Mouse (Mus musculus) right cerebral cortex, postnatal 14 days (tissue): ENCODE measurements at regions not wholly inside any gene's neighbourhood (a gene's known extent, or its start where the extent isn't known, plus 50 kb on each side); places are given as distances from the start of the nearest gene placed in this dataset.

ENCODE experiments used
- DNase-seq: peaks from one replicate; pipeline ENCODE4 v3.0.0; 2022

GRCm38 (mm10) chr7:74687303-74688115, 132.9 kb upstream of the Slco3a1 start:
- DNase-seq = no peak

GRCm38 (mm10) chr7:74683979-74684378, 129.4 kb upstream of the Slco3a1 start:
- no peak for DNase-seq

GRCm38 (mm10) chr7:74673626-74674295, 119.2 kb upstream of the Slco3a1 start:
- DNase-seq = no peak

- DNase-seq = no peak
Measured at GRCm38 (mm10) chr7:74669110-74669509, 114.5 kb upstream of the Slco3a1 start.

- no peak for DNase-seq
Measured at GRCm38 (mm10) chr7:74667106-74667505, 112.5 kb upstream of the Slco3a1 start.

GRCm38 (mm10) chr7:74663820-74664219, 109.2 kb upstream of the Slco3a1 start:
- no peak for DNase-seq

GRCm38 (mm10) chr7:74647310-74647709, 92.7 kb upstream of the Slco3a1 start:
- DNase-seq = no peak

GRCm38 (mm10) chr7:74640171-74640570, 85.6 kb upstream of the Slco3a1 start:
- no peak for DNase-seq

GRCm38 (mm10) chr7:74632217-74632616, 77.6 kb upstream of the Slco3a1 start:
- DNase-seq = no peak

- DNase-seq = no peak
Measured at GRCm38 (mm10) chr7:74628799-74629468, 74.4 kb upstream of the Slco3a1 start.
